Mouse (Mus musculus) CD8-positive naive resting alpha-beta T cell, adult 57 days (primary cell): ENCODE results near the gene Akr1b3. TPM values are rescaled to one million over a fixed set of nuclear protein-coding genes. Genes with fewer than 3 reads are reported as not detected.

Experiments used
- total RNA-seq: library from RNA; stranded (reverse); gene quantifications from one replicate; pipeline ENCODE4 v1.2.4, GENCODE M21; 2023

Akr1b3 gene
- total RNA-seq, result 115 TPM

GRCm38 (mm10) chr6:34316854-34317771, at the start of gene Akr1b3:
Gene Akr1b3, minus strand, starts transcription at chr6:34317478.

DNA sequence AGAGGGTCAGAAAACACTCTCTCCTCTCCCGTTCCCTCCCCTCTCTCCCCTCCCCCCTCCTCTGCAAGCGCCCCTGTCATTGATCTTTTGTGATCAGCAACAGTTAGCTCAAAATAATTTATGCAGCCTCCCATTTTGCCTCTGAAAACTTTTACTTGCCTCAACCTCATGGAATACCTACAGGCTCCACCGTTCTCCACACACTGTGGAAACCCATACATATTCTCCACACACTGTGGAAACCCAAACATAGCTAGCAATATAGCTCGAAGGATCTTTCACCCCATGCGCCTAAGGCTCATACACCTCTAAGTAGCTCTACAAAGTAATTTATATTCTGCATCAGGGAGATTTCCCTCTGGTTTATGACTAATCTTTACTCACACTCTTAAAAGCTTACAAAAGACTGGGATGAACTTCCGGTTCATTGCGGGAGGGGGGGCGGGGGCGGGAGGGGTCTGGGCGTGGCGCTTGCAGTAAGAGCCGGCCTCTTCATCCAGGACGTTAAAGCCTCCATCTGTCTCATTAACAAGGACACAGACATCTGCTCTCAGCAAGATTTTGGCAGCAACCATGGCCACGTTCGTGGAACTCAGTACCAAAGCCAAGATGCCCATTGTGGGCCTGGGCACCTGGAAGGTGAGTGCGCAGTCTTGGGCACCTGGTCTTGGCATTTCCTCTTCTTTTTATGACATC, 36.5 kb upstream of the Akr1b3 start, which contains the start of gene Akr1b8:
Gene Akr1b8 (plus strand): TSS at position 462 of the 696 bp plus-strand sequence.

Other genes starting within 250 kb of the Akr1b3 start
- gene Slc35b4, start 140.4 kb downstream of the Akr1b3 start, total RNA-seq, result 25.9 TPM
- not detected for gene Akr1b8, start 36.6 kb upstream of the Akr1b3 start, total RNA-seq
- gene Akr1b10, start 66.7 kb upstream of the Akr1b3 start, total RNA-seq, result 26.4 TPM
- 0.40 TPM for gene Akr1b7, start 94.9 kb upstream of the Akr1b3 start, total RNA-seq
- 37.1 TPM for gene Bpgm, start 158.7 kb upstream of the Akr1b3 start, total RNA-seq